Mouse (Mus musculus): ENCODE results near the gene Isyna1. TPM values are rescaled to one million over a fixed set of nuclear protein-coding genes. Genes with fewer than 3 reads are reported as not detected.

Gene Isyna1
- polyA plus RNA-seq, 1 experiment from 2014 or later, result 37.4 TPM

GRCm38 (mm10) chr8:70616645-70617044, 22.5 kb downstream of the Isyna1 start:
- H3K9ac ChIP-seq (ENCODE audit: low read length), result no peak overlapping the region
- ATAC-seq (ENCODE audit: low FRiP score, low TSS enrichment), result no peak
- no peaks in the 10 kb centered on the region for H3K4me1 ChIP-seq (replicated peaks; ENCODE audit: control insufficient read depth, insufficient read depth)
- H3K27ac ChIP-seq (replicated peaks), result no peak overlapping the region
- WGBS, result 56% methylated on average over 11 of the region's 11 CpGs
- no peak overlapping the region for H3K4me2 ChIP-seq (replicated peaks; ENCODE audit: low read depth)
- no peaks in the 10 kb centered on the region for H3K27me3 ChIP-seq (ENCODE audit: control insufficient read depth, insufficient read depth, low read length)
- H3K36me3 ChIP-seq (ENCODE audit: control insufficient read depth, insufficient read depth, low read length), result no peaks in the 10 kb centered on the region
- TF ChIP-seq EP300 (optimal IDR thresholded peaks at IDR 0.05) (no peak), CTCF (IDR thresholded peaks at IDR 0.05; ENCODE audit: low read depth) (no peak)
- DNase-seq (ENCODE audit: low spot score), result no peak
- no peaks in the 10 kb centered on the region for H3K9me3 ChIP-seq (ENCODE audit: control insufficient read depth, low read length)
- H3K4me3 ChIP-seq (ENCODE audit: low read depth, low read length), result no peak overlapping the region

- 84% methylated on average over 11 of the region's 11 CpGs for WGBS
- Histone ChIP-seq H3K9me3 (ENCODE audit: control insufficient read depth, low read length) (no peaks in the 10 kb centered on the region), H3K4me3 (ENCODE audit: low read depth, low read length) (no peak overlapping the region), H3K4me1 (replicated peaks; ENCODE audit: control insufficient read depth, insufficient read depth) (no peaks in the 10 kb centered on the region), H3K27ac (replicated peaks) (no peak overlapping the region), H3K9ac (ENCODE audit: low read length) (no peak overlapping the region), H3K4me2 (replicated peaks; ENCODE audit: low read depth) (no peak overlapping the region), H3K36me3 (ENCODE audit: control insufficient read depth, insufficient read depth, low read length) (no peaks in the 10 kb centered on the region), H3K27me3 (ENCODE audit: control insufficient read depth, insufficient read depth, low read length) (no peaks in the 10 kb centered on the region)
- ATAC-seq (ENCODE audit: low FRiP score, low TSS enrichment) (no peak), DNase-seq (ENCODE audit: low spot score) (no peak)
- TF ChIP-seq CTCF (IDR thresholded peaks at IDR 0.05; ENCODE audit: low read depth) (no peak), EP300 (optimal IDR thresholded peaks at IDR 0.05) (no peak)
These were observed 23.8 kb downstream of the Isyna1 start for GRCm38 (mm10) chr8:70617985-70618384.

- H3K27ac ChIP-seq (replicated peaks), result no peak overlapping the region
- ATAC-seq (ENCODE audit: low FRiP score, low TSS enrichment) (peak; percentile 85), DNase-seq (ENCODE audit: low spot score) (peak; percentile 79)
- H3K9ac ChIP-seq (ENCODE audit: low read length), result no peak overlapping the region
- H3K27me3 ChIP-seq (ENCODE audit: control insufficient read depth, insufficient read depth, low read length), result no peaks in the 10 kb centered on the region
- no peaks in the 10 kb centered on the region for H3K36me3 ChIP-seq (ENCODE audit: control insufficient read depth, insufficient read depth, low read length)
- no peak overlapping the region for H3K4me3 ChIP-seq (ENCODE audit: low read depth, low read length)
- 38% methylated on average over 9 of the region's 9 CpGs for WGBS
- H3K9me3 ChIP-seq (ENCODE audit: control insufficient read depth, low read length), result no peaks in the 10 kb centered on the region
- no peak for TF ChIP-seq CTCF (IDR thresholded peaks at IDR 0.05; ENCODE audit: low read depth)
- TF ChIP-seq EP300 (optimal IDR thresholded peaks at IDR 0.05), result no peak
- no peak overlapping the region for H3K4me2 ChIP-seq (replicated peaks; ENCODE audit: low read depth)
- H3K4me1 ChIP-seq (replicated peaks; ENCODE audit: control insufficient read depth, insufficient read depth), result no peaks in the 10 kb centered on the region
These were observed 24.7 kb downstream of the Isyna1 start for GRCm38 (mm10) chr8:70618888-70619334.

DNA sequence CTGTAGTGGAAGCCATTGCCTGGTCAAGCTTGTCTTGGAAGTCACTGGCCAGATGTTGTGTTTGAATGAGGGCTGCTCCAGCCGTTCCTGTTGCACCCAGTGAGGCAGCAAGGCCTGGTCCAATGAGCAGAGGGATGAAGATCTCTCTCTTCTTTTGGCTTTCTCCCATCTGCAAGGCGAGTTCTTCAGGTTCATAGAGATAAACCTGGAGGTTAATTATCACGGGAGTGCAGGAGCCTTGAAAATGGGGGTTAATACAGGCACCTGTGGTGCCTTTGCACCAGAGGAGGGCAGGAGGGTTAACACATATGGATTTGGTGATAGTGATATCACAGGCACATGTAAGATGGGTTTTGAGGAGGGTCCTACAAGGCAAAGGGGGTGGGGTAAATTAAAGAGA, 28.0 kb downstream of the Isyna1 start:
- Histone ChIP-seq H3K27ac (replicated peaks) (no peak overlapping the region), H3K9ac (ENCODE audit: low read length) (no peak overlapping the region), H3K36me3 (ENCODE audit: control insufficient read depth, insufficient read depth, low read length) (no peaks in the 10 kb centered on the region), H3K9me3 (ENCODE audit: control insufficient read depth, low read length) (no peaks in the 10 kb centered on the region), H3K4me2 (replicated peaks; ENCODE audit: low read depth) (no peak overlapping the region), H3K4me1 (replicated peaks; ENCODE audit: control insufficient read depth, insufficient read depth) (no peaks in the 10 kb centered on the region), H3K27me3 (ENCODE audit: control insufficient read depth, insufficient read depth, low read length) (no peaks in the 10 kb centered on the region), H3K4me3 (ENCODE audit: low read depth, low read length) (no peak overlapping the region)
- 43% methylated on average over 3 of the region's 3 CpGs for WGBS
- TF ChIP-seq EP300 (optimal IDR thresholded peaks at IDR 0.05) (no peak), CTCF (IDR thresholded peaks at IDR 0.05; ENCODE audit: low read depth) (no peak)
- ATAC-seq (ENCODE audit: low FRiP score, low TSS enrichment) (no peak), DNase-seq (ENCODE audit: low spot score) (no peak)

GRCm38 (mm10) chr8:70625104-70625503, 30.9 kb downstream of the Isyna1 start:
- no peak for ATAC-seq (ENCODE audit: low FRiP score, low TSS enrichment)
- TF ChIP-seq CTCF (IDR thresholded peaks at IDR 0.05; ENCODE audit: low read depth), result peak; percentile 77
- TF ChIP-seq EP300 (optimal IDR thresholded peaks at IDR 0.05), result no peak
- Histone ChIP-seq H3K36me3 (ENCODE audit: control insufficient read depth, insufficient read depth, low read length) (no peaks in the 10 kb centered on the region), H3K27me3 (ENCODE audit: control insufficient read depth, insufficient read depth, low read length) (no peaks in the 10 kb centered on the region), H3K27ac (replicated peaks) (no peak overlapping the region), H3K4me2 (replicated peaks; ENCODE audit: low read depth) (no peak overlapping the region), H3K9me3 (ENCODE audit: control insufficient read depth, low read length) (no peaks in the 10 kb centered on the region), H3K4me1 (replicated peaks; ENCODE audit: control insufficient read depth, insufficient read depth) (peaks cover 4% of the 10 kb centered on the region; the same call in 1 of the 2 replicates), H3K9ac (ENCODE audit: low read length) (no peak overlapping the region), H3K4me3 (ENCODE audit: low read depth, low read length) (no peak overlapping the region)
- 12% methylated on average over 5 of the region's 5 CpGs for WGBS
- DNase-seq (ENCODE audit: low spot score), result peak; percentile 73

GRCm38 (mm10) chr8:70627041-70627440, 32.9 kb downstream of the Isyna1 start:
- Histone ChIP-seq H3K9me3 (ENCODE audit: control insufficient read depth, low read length) (no peaks in the 10 kb centered on the region), H3K27ac (replicated peaks) (no peak overlapping the region), H3K9ac (ENCODE audit: low read length) (no peak overlapping the region), H3K36me3 (ENCODE audit: control insufficient read depth, insufficient read depth, low read length) (no peaks in the 10 kb centered on the region), H3K4me2 (replicated peaks; ENCODE audit: low read depth) (no peak overlapping the region), H3K4me3 (ENCODE audit: low read depth, low read length) (no peak overlapping the region), H3K27me3 (ENCODE audit: control insufficient read depth, insufficient read depth, low read length) (no peaks in the 10 kb centered on the region), H3K4me1 (replicated peaks; ENCODE audit: control insufficient read depth, insufficient read depth) (peaks cover 7% of the 10 kb centered on the region; the same call in 1 of the 2 replicates)
- 79% methylated on average over 5 of the region's 5 CpGs for WGBS
- ATAC-seq (ENCODE audit: low FRiP score, low TSS enrichment), result no peak
- no peak for DNase-seq (ENCODE audit: low spot score)
- TF ChIP-seq CTCF (IDR thresholded peaks at IDR 0.05; ENCODE audit: low read depth) (no peak), EP300 (optimal IDR thresholded peaks at IDR 0.05) (no peak)
